25 mouse cellular contexts compared by ENCODE assay signal in the genomic region with DNA sequence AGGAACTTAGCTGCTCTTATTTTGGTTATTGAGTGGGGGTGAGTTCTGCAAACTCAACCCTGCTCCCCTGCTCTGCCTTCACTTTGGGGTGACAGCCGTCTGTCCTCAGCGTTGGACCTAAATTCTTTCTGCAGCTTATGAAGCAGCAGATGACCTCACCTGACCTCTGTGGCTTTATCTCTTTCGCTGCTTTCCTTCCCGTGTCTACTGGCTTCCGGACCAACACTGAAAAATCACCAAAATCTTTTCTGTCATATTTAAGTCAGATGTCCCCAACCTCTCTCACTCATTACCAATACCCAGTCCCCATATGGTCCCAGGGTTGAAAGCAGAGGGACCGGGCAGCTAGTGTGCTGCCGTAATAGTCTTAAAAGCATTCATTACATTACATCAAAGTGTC. TPM values are rescaled to one million over a fixed set of nuclear protein-coding genes. Genes with fewer than 3 reads are reported as not detected.
DNase-seq lines count a peak whose midpoint lies in the region; TF ChIP-seq lines count a peak whose summit lies in the region.
"Had no signal": no experiment of that assay in that cellular context is flagged by ENCODE, and none has a peak within 500 bp of the region (broad histone marks: within the 10 kb centered on the region; RNA-seq: fewer than 3 reads in every experiment).

No protein-coding gene starts in this region.

- H3K36me3 ChIP-seq in macrophage (ENCODE audit: inconsistent target) = no peaks in the 10 kb centered on the region
- H3K36me3 ChIP-seq: embryonic facial prominence, embryonic 15.5 days; heart, embryonic 12.5 days; hindbrain, embryonic 13.5 days; limb, embryonic 12.5 days; midbrain, embryonic 15.5 days; neural tube, embryonic 13.5 days had no signal

- peak overlapping the region; percentile 69 for H3K27ac ChIP-seq in gastrocnemius, adult 2 months
- peak overlapping the region; percentile 98 for H3K27ac ChIP-seq in macrophage
- H3K27ac ChIP-seq: hindbrain, embryonic 13.5 days; kidney, postnatal 0 days; limb, embryonic 12.5 days; midbrain, embryonic 15.5 days; neural tube, embryonic 13.5 days; stomach, postnatal 0 days had no signal

- WGBS in macrophage (ENCODE audit: missing documents) = 22% methylated on average over 7 of the region's 7 CpGs

- intact Hi-C loops in gastrocnemius, adult 2 months (cut with DNase I) = loop anchor here (2.0 kb wide), 1 partner anchor 163 kb away; no protein-coding TSS in a partner anchor
- intact Hi-C loops in gastrocnemius, postnatal 36 days (cut with DNase I) = loop anchor here (2.0 kb wide), 1 partner anchor 165 kb away; no protein-coding TSS in a partner anchor

- H3K79me2 ChIP-seq in macrophage (ENCODE audit: inconsistent target) = no peaks in the 10 kb centered on the region

- TF ChIP-seq CTCF in gastrocnemius, adult 2 months (IDR thresholded peaks at IDR 0.05) = no peak

- DNase-seq in gastrocnemius, adult 2 months = no peak
- DNase-seq in gastrocnemius, postnatal 36 days = no peak
- DNase-seq in testis, postnatal 10 days (ENCODE audit: low spot score) = peak; percentile 35
- DNase-seq in testis, postnatal 14 days (ENCODE audit: low spot score) = no peak
- DNase-seq in embryo, embryonic 9.5 days (ENCODE audit: extremely low spot score) = no peak
- no peak for DNase-seq in retina, postnatal 1 day
- no peak for DNase-seq in kidney, postnatal 14 days
- DNase-seq: adrenal gland, adult 8-10 months; cerebellum, postnatal 36 days; gastrocnemius, postnatal 10 days; kidney, adult 2 months; lung, postnatal 14 days; right cerebral cortex, adult 18-20 months had no signal

- H3K4me3 ChIP-seq in gastrocnemius, adult 2 months = peak overlapping the region; percentile 11; the same call in 1 of the 2 replicates
- no peak overlapping the region for H3K4me3 ChIP-seq in macrophage (ENCODE audit: inconsistent target)
- H3K4me3 ChIP-seq: embryonic facial prominence, embryonic 15.5 days; heart, embryonic 12.5 days; hindbrain, embryonic 13.5 days; limb, embryonic 12.5 days; midbrain, embryonic 15.5 days; myocyte; neural tube, embryonic 13.5 days had no signal

RNA-seq across cellular contexts. Expression of a gene that starts 7.7 kb away (rescaled TPM):
- total RNA-seq in gastrocnemius, adult 2 months (2021) = 10 to 100 TPM; 27.2 to 46.2 TPM
- total RNA-seq in gastrocnemius, postnatal 36 days (2021) = 10 to 100 TPM; 23.3 to 31.7 TPM
- total RNA-seq in macrophage (2018; cell fraction: chromatin; rRNA removed) = 10 to 100 TPM in 12 of 26 experiments, 1 to 10 TPM in 14; 1.3 to 33.9 (median 9.6) TPM
- total RNA-seq in macrophage (2018; cell fraction: cytosol; rRNA removed) = 10 to 100 TPM in 2 of 26 experiments, 1 to 10 TPM in 24; 2.6 to 10.9 (median 5.4) TPM
- 10 to 100 TPM in 10 of 26 experiments, 1 to 10 TPM in 16; 4.3 to 32.0 (median 8.7) TPM for total RNA-seq in macrophage (2018; cell fraction: nucleus; rRNA removed)
- 8.3 to 15.6 TPM (median 11.6 TPM) in 3 replicates for polyA plus RNA-seq in macrophage (2018)
- polyA plus RNA-seq: CD4-positive, CD25-positive, alpha-beta regulatory T cell, adult 4 months; inflammation-experienced regulatory T-cells, adult 6 months had no signal

RNA-seq across cellular contexts. Expression of a gene that starts 23.4 kb away (rescaled TPM):
- total RNA-seq in gastrocnemius, adult 2 months (2021) = 1 to 10 TPM; 4.7 to 7.9 TPM
- 1 to 10 TPM; 6.5 TPM for total RNA-seq in gastrocnemius, postnatal 36 days (2021)
- 10 to 100 TPM; 13.2 to 89.9 (median 45.3) TPM for total RNA-seq in macrophage (2018; cell fraction: chromatin; rRNA removed)
- total RNA-seq in macrophage (2018; cell fraction: cytosol; rRNA removed) = 10 to 100 TPM; 32.2 to 67.7 (median 41.7) TPM
- total RNA-seq in macrophage (2018; cell fraction: nucleus; rRNA removed) = 10 to 100 TPM; 15.0 to 75.9 (median 36.0) TPM
- 33.9 to 78.0 TPM (median 67.8 TPM) in 3 replicates for polyA plus RNA-seq in macrophage (2018)
